8 mouse cellular contexts compared by ENCODE assay signal in the genomic region with DNA sequence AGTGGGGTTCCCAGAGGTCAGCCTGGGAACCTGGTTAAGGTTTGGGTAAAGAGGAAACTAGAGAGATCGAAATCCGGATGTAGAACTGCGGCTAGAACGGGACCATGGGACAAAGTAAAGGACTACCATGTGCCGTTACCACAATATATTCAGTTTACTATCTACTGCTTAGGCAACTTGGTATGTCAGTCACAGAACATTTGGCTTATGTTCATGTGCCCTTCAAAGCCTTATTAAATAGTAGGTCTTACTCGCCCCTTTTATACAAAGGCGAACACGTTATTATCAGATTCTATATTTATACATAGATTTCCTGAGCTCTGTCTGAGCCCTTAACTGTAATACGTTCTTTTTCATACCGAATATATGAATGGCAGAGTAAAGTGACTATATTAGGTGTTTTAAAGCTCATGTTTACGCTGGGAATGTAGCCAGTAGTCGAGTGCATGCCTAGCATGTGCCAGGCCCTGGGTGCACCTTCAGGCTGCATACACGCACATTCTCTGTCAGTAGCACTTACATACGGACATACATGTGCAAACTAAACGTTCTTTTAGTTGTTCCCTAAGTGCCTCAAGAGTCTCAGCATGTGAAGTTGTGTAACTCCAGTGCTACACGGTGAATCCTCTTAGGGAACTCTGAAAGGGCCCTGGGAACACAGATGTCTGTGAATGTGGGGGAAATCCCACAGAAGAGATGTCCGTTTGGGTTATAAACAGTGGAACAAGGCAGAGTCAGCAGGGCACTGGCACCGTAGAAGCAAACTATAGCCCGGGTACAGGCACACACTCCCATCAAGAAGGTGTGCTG. TPM values are rescaled to one million over a fixed set of nuclear protein-coding genes. Genes with fewer than 3 reads are reported as not detected.
DNase-seq lines count a peak whose midpoint lies in the region; ATAC-seq and TF ChIP-seq lines count a peak whose summit lies in the region.

No protein-coding gene starts in this region.

- in situ Hi-C loops in CH12.LX (cut with MboI; ENCODE audit: low pct_ligation_motif_present, low pct_unique_long_range_greater_than_20kb, low sequenced_read_pairs): no loop called here

- H3K27me3 ChIP-seq in CH12.LX (replicated peaks): peaks cover 2% of the 10 kb centered on the region
- no peaks in the 10 kb centered on the region for H3K27me3 ChIP-seq in heart, embryonic 15.5 days
- no peaks in the 10 kb centered on the region; the same call in 1 of the 2 replicates for H3K27me3 ChIP-seq in liver, postnatal 0 days (ENCODE audit: insufficient read depth, low read length)

- TF ChIP-seq POLR2A in CH12.LX (IDR thresholded peaks at IDR 0.05; ENCODE audit: low read depth, low read length): no peak

- no peak; the same call in 1 of the 2 replicates for TF ChIP-seq RAD21 in CH12.LX (IDR thresholded peaks at IDR 0.05; ENCODE audit: low read depth, low read length)

- peaks cover 0 to 8% of the 10 kb centered on the region in 2 experiments for H3K36me3 ChIP-seq in CH12.LX (replicated peaks in 1 of 2; ENCODE audit: control insufficient read depth in 1 of 2, insufficient read depth in 1 of 2, low read length in 1 of 2)
- no peaks in the 10 kb centered on the region for H3K36me3 ChIP-seq in heart, embryonic 15.5 days
- H3K36me3 ChIP-seq in liver, postnatal 0 days (replicated peaks; ENCODE audit: insufficient read depth, low read length): no peaks in the 10 kb centered on the region

- dilution Hi-C loops in CH12.LX (cut with MboI; ENCODE audit: extremely low pct_ligation_motif_present, extremely low pct_unique_long_range_greater_than_20kb, low sequenced_read_pairs): no loop called here

- H3K79me2 ChIP-seq in CH12.LX (replicated peaks; ENCODE audit: control insufficient read depth, extremely low read depth, insufficient read depth, poor library complexity, severe bottlenecking): peaks cover 31% of the 10 kb centered on the region

- peak overlapping the region; percentile 37; the same call in 1 of the 2 replicates for H3K27ac ChIP-seq in CH12.LX (ENCODE audit: insufficient read depth, low read depth)
- H3K27ac ChIP-seq in heart, embryonic 15.5 days: peak overlapping the region; percentile 52; the same call in 1 of the 2 replicates
- peak overlapping the region; percentile 34; the same call in 1 of the 2 replicates for H3K27ac ChIP-seq in liver, postnatal 0 days (ENCODE audit: low read depth)

- H3K4me1 ChIP-seq in CH12.LX (ENCODE audit: control insufficient read depth in 1 of 2, insufficient read depth in 2 of 2): peaks cover 8 to 30% of the 10 kb centered on the region in 2 experiments; a peak in 3 of 4 replicates
- H3K4me1 ChIP-seq in heart, embryonic 15.5 days (replicated peaks): peaks cover 25% of the 10 kb centered on the region
- peaks cover 12% of the 10 kb centered on the region; the same call in 1 of the 2 replicates for H3K4me1 ChIP-seq in liver, postnatal 0 days (ENCODE audit: insufficient read depth)

- WGBS in heart, embryonic 15.5 days: 58% methylated on average over 19 of the region's 19 CpGs
- WGBS in liver, postnatal 0 days (ENCODE audit: insufficient replicate concordance): 68% methylated on average over 19 of the region's 19 CpGs

- DNase-seq in heart, adult 18-20 months: peak; percentile 20 to 46
- DNase-seq in heart, adult 8-10 months (ENCODE audit: low spot score): no peak
- DNase-seq in CH12.LX (ENCODE audit: extremely low read depth): no peak
- DNase-seq in liver, postnatal 0 days: no peak
- DNase-seq in MN1 (ENCODE audit: low spot score): no peak
- no peak for DNase-seq in cerebellum, adult 9-11 months
- no peak for DNase-seq in adipocyte (ENCODE audit: low spot score)

- peak; percentile 54 for TF ChIP-seq EP300 in CH12.LX (IDR thresholded peaks at IDR 0.05; ENCODE audit: low read length)
- no peak for TF ChIP-seq EP300 in liver, postnatal 0 days (IDR thresholded peaks at IDR 0.05; ENCODE audit: low read depth)

- no peaks in the 10 kb centered on the region for H3K9me3 ChIP-seq in CH12.LX (replicated peaks; ENCODE audit: low read length)
- no peaks in the 10 kb centered on the region for H3K9me3 ChIP-seq in heart, embryonic 15.5 days (replicated peaks)
- no peaks in the 10 kb centered on the region for H3K9me3 ChIP-seq in liver, postnatal 0 days (ENCODE audit: low read length)

- H3K9ac ChIP-seq in CH12.LX (ENCODE audit: insufficient read depth, low read depth): peak overlapping the region; percentile 51
- 0 out of 2 replicates have a peak overlapping the region, but pooled peaks have one; percentile 15 for H3K9ac ChIP-seq in heart, embryonic 15.5 days
- peak overlapping the region; percentile 34; the same call in 1 of the 2 replicates for H3K9ac ChIP-seq in liver, postnatal 0 days (replicated peaks)

- peak overlapping the region; percentile 9 to 87 (median 52) for H3K4me3 ChIP-seq in CH12.LX (replicated peaks in 1 of 3; ENCODE audit: low read depth in 2 of 3, low read length in 2 of 3, poor library complexity in 1 of 3)
- H3K4me3 ChIP-seq in heart, embryonic 15.5 days: peak overlapping the region; percentile 36
- peak overlapping the region; percentile 82 for H3K4me3 ChIP-seq in liver, postnatal 0 days (ENCODE audit: low read depth, low read length)

- ATAC-seq in heart, embryonic 15.5 days (replicated peaks; ENCODE audit: insufficient number of reproducible peaks, insufficient read depth, low FRiP score, low read depth): no peak
- no peak for ATAC-seq in liver, postnatal 0 days

- no peak for TF ChIP-seq CTCF in CH12.LX (conservative IDR thresholded peaks at IDR 0.05 in 1 of 2, IDR thresholded peaks at IDR 0.05 in 1 of 2; ENCODE audit: low read depth in 2 of 2, low read length in 2 of 2)
- TF ChIP-seq CTCF in liver, postnatal 0 days (IDR thresholded peaks at IDR 0.05; ENCODE audit: low read depth): no peak

- peak overlapping the region; percentile 98 for H3K4me2 ChIP-seq in CH12.LX (ENCODE audit: insufficient read depth, low read depth, poor library complexity, severe bottlenecking)
- H3K4me2 ChIP-seq in heart, embryonic 15.5 days: peak overlapping the region; percentile 70
- H3K4me2 ChIP-seq in liver, postnatal 0 days (ENCODE audit: low read depth, low read length): peak overlapping the region; percentile 83

TF ChIP-seq in CH12.LX, 34 proteins besides CTCF, POLR2A, EP300 and RAD21 (continues in another document):
- TF ChIP-seq ZC3H11A (IDR thresholded peaks at IDR 0.05; ENCODE audit: low read depth, low read length) (no peak), MEF2A (IDR thresholded peaks at IDR 0.05; ENCODE audit: borderline replicate concordance, low read depth, low read length) (peak; percentile 42; the same call in 1 of the 2 replicates), MAFK (IDR thresholded peaks at IDR 0.05; ENCODE audit: insufficient replicate concordance, low read length) (0 out of 2 replicates have a peak, but pooled peaks have one; percentile 6), POLR2AphosphoS2 (IDR thresholded peaks at IDR 0.05; ENCODE audit: low read depth, low read length) (no peak), JUN (IDR thresholded peaks at IDR 0.05; ENCODE audit: insufficient read depth, low read depth, low read length) (no peak), SIN3A (IDR thresholded peaks at IDR 0.05; ENCODE audit: low read length) (no peak), NRF1 (IDR thresholded peaks at IDR 0.05; ENCODE audit: low read depth, low read length) (no peak), E2F4 (IDR thresholded peaks at IDR 0.05; ENCODE audit: insufficient replicate concordance, low read depth, low read length) (no peak), MAZ (IDR thresholded peaks at IDR 0.05; ENCODE audit: low read depth, low read length) (no peak), MYC (IDR thresholded peaks at IDR 0.05; ENCODE audit: low read depth, low read length) (peak; percentile 69), ELF1 (IDR thresholded peaks at IDR 0.05; ENCODE audit: low read depth, low read length) (no peak), NELFE (IDR thresholded peaks at IDR 0.05; ENCODE audit: low read depth, low read length) (peak; percentile 14; the same call in 1 of the 2 replicates), CHD1 (IDR thresholded peaks at IDR 0.05; ENCODE audit: low read depth, low read length) (no peak), RCOR1 (conservative IDR thresholded peaks at IDR 0.05; ENCODE audit: low read depth, low read length) (no peak), TCF12 (IDR thresholded peaks at IDR 0.05; ENCODE audit: low read depth, low read length) (peak; percentile 26; the same call in 1 of the 2 replicates), ZMIZ1 (IDR thresholded peaks at IDR 0.05; ENCODE audit: low read depth, low read length) (no peak), MXI1 (IDR thresholded peaks at IDR 0.05; ENCODE audit: low read depth, low read length) (peak; percentile 17; the same call in 1 of the 2 replicates), CHD2 (IDR thresholded peaks at IDR 0.05; ENCODE audit: low read length) (0 out of 2 replicates have a peak, but pooled peaks have one; percentile 23), UBTF (IDR thresholded peaks at IDR 0.05; ENCODE audit: low read depth, low read length) (no peak), ETS1 (conservative IDR thresholded peaks at IDR 0.05; ENCODE audit: low read depth, low read length) (0 out of 2 replicates have a peak, but pooled peaks have one; percentile 31), SMC3 (IDR thresholded peaks at IDR 0.05; ENCODE audit: low read depth, low read length) (no peak), TBP (conservative IDR thresholded peaks at IDR 0.05; ENCODE audit: low read depth, low read length) (no peak), IRF4 (IDR thresholded peaks at IDR 0.05; ENCODE audit: low read depth, low read length) (peak; percentile 35; the same call in 1 of the 2 replicates), BHLHE40 (IDR thresholded peaks at IDR 0.05; ENCODE audit: low read depth, low read length) (peak; percentile 63), MAX (IDR thresholded peaks at IDR 0.05; ENCODE audit: low read length) (peak; percentile 44), ZKSCAN1 (IDR thresholded peaks at IDR 0.05; ENCODE audit: borderline replicate concordance, low read depth, low read length) (no peak), JUND (conservative IDR thresholded peaks at IDR 0.05; ENCODE audit: low read depth, low read length) (no peak), ZNF384 (IDR thresholded peaks at IDR 0.05; ENCODE audit: low read depth, low read length) (no peak), KAT2A (IDR thresholded peaks at IDR 0.05; ENCODE audit: insufficient replicate concordance, low read length) (no peak), PAX5 (IDR thresholded peaks at IDR 0.05; ENCODE audit: low read length) (no peak)

RNA-seq across cellular contexts. Expression of a gene that starts 2.5 kb away (rescaled TPM):
- total RNA-seq in heart, adult 18-20 months (2021): 100 to 1,000 TPM; 212 to 240 TPM
- 100 to 1,000 TPM; 217 to 273 (median 230) TPM for total RNA-seq in heart, adult 8-10 months (2022)
- total RNA-seq in CH12.LX (2012; rRNA removed) (6.5 and 7.6 TPM in 2 replicates), CH12.LX (2014; rRNA removed) (3.5 and 3.8 TPM in 2 replicates)
- polyA plus RNA-seq in CH12.LX (2012; ENCODE audit: insufficient read length, low read depth): 5.7 and 6.3 TPM in 2 replicates
- 40.1 and 47.7 TPM in 2 replicates for polyA plus RNA-seq in heart, embryonic 15.5 days (2015; fragmentation: Nextera tagmentation; extraction: Ambion mirVana)
- 7.9 and 11.7 TPM in 2 replicates for polyA plus RNA-seq in liver, postnatal 0 days (2015; fragmentation: Nextera tagmentation; extraction: Ambion mirVana)

Comparison
In these comparisons a context has a peak if more than half of its experiments do, and no peak if none do; other contexts are left out.
1. DNase-seq: peak in heart, adult 18-20 months (2 of 2); none in heart, adult 8-10 months (single experiment), CH12.LX (single experiment), liver, postnatal 0 days (single experiment), MN1 (single experiment), cerebellum, adult 9-11 months (single experiment) and adipocyte (single experiment).
2. RNA of a gene that starts 2.5 kb away (total RNA-seq): 212 to 240 TPM in heart, adult 18-20 months and 217 to 273 TPM in heart, adult 8-10 months; 3.5 to 7.6 TPM in CH12.LX; every median in the first group is over 10 times any median in the second.
3. Peak in every context shown above with its lines, with median percentiles within 50 percentile points of each other: H3K27ac ChIP-seq, H3K4me2 ChIP-seq, H3K4me3 ChIP-seq and H3K9ac ChIP-seq.